Mouse (Mus musculus) lung, embryonic 14.5 days (tissue): ENCODE data around the gene Cdkl1. TPM values are rescaled to one million over a fixed set of nuclear protein-coding genes. Genes with fewer than 3 reads are reported as not detected.

ENCODE experiments used
- ATAC-seq: fragments of 200-750 bp; cut with Nextera tagmentation; 2 replicates; pipeline ENCODE4 v1.8.0; 2017; ENCODE audit warnings: mild to moderate bottlenecking, moderate TSS enrichment, moderate library complexity; ENCODE audit not compliant: insufficient read depth
- DNase-seq: peaks from one replicate; pipeline ENCODE4 v3.0.0-alpha.2; 2015
- H3K27ac ChIP-seq: fragments of 300-500 bp; sonication (generic); 2 replicates; pipeline ENCODE4 v1.5.1; 2014; ENCODE audit warnings: low read depth, mild to moderate bottlenecking, moderate library complexity
- H3K27me3 ChIP-seq: fragments of 300-500 bp; sonication (generic); 2 replicates; pipeline ENCODE4 v1.6.1; 2014; ENCODE audit warnings: low read length, control low read depth; ENCODE audit not compliant: insufficient read depth
- H3K36me3 ChIP-seq: fragments of 300-500 bp; sonication (generic); 2 replicates; pipeline ENCODE4 v1.6.1; 2014; ENCODE audit warnings: control low read depth; ENCODE audit not compliant: insufficient read depth
- H3K4me1 ChIP-seq: fragments of 300-500 bp; sonication (generic); 2 replicates; pipeline ENCODE4 v1.6.1; 2014; ENCODE audit warnings: antibody characterized with exemption, control low read depth; ENCODE audit not compliant: insufficient read depth
- H3K4me2 ChIP-seq: fragments of 300-500 bp; sonication (generic); 2 replicates; pipeline ENCODE4 v1.6.1; 2014; ENCODE audit warnings: mild to moderate bottlenecking
- H3K4me3 ChIP-seq: fragments of 300-500 bp; sonication (generic); 2 replicates; pipeline ENCODE4 v1.5.1; 2014; ENCODE audit warnings: low read depth, low read length
- H3K9ac ChIP-seq: fragments of 300-500 bp; sonication (generic); 2 replicates; pipeline ENCODE4 v1.6.1; 2014
- H3K9me3 ChIP-seq: fragments of 300-500 bp; sonication (generic); 2 replicates; pipeline ENCODE4 v1.6.1; 2016; ENCODE audit warnings: low read depth, low read length, control low read depth
- CTCF ChIP-seq: IDR thresholded peaks from 2 replicates; pipeline ENCODE4 v1.5.1; 2016; ENCODE audit warnings: antibody characterized with exemption, low read depth
- WGBS: fragments of 180-500 bp; shearing (Covaris S2); extraction: QIAGEN DNeasy Blood & Tissue Kit; methylation state at CpG from one replicate; pipeline ENCODE4 v1.1.7; 2014; 5-methylcytosine and 5-hydroxymethylcytosine counted together
- polyA plus RNA-seq: library from polyadenylated mRNA; unstranded; fragments of >200 nt; fragmentation: Nextera tagmentation; extraction: Ambion mirVana; gene quantifications from 2 replicates; pipeline ENCODE4 v1.2.1, GENCODE M21; 2014

The Cdkl1 gene
- 1.6 and 1.8 TPM in 2 replicates for polyA plus RNA-seq

DNA sequence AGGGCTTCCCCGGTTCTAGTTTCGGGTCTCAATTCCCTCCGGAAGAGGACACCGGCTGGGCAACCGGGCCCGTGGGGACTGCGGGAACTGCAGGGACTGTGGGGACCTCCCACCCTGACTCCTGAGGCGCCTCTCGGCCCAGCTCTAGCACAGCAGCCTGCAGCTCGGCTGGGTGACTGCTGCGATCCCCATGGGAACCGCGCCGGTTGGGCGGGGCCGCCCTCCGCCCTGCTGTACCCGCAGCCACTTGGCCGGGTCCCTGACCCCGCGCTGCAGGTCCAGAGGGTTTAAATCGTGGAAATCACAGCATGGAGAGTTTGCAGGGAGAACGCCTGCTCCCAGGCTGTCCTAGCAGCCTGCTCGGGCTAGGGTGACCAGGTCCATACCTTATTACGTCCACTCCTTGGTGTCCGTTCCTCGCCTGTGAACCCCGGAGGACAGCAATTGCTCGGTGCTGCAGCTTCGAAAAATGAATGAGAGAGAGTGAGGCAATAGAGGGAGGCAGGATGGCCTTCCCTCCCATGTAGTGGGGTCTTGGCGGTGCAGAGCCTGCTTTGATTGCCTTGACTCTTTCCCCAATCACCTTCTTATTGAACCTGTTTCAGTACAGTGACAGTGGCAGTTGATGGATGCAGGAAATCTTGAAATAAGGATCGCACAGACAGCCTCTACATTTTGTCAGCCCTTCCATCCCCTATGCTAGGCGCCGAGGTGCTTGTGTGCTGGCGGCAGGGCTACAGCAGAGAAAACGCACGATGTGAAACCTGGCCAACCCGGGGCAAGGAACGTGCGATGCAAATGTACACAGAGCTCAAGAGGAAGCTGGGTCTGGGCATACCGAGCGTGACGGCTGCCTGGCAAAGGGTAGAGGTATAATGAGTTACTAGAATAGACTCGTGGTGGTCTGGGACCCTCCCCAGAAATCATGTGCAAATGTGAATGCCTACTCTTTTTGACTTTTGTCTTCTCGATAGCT lies at the start of gene Cdkl1:
Gene Cdkl1 (minus strand): TSS at position 738 of the 976 bp plus-strand sequence.
- Histone ChIP-seq H3K9me3 (no peaks in the 10 kb centered on the region), H3K4me1 (peaks cover 6% of the 10 kb centered on the region; the same call in 1 of the 2 replicates), H3K4me2 (peak within 1 kb of the TSS; percentile 98), H3K27ac (no peak within 1 kb of the TSS), H3K27me3 (0 out of 2 replicates have a peak, but pooled peaks cover 3% of the 10 kb centered on the region), H3K9ac (peak within 1 kb of the TSS; percentile 58), H3K4me3 (peak within 1 kb of the TSS; percentile 52), H3K36me3 (no peaks in the 10 kb centered on the region)
- no peak for TF ChIP-seq CTCF
- 1% methylated on average over 45 of the region's 45 CpGs for WGBS
- DNase-seq (peak; percentile 70), ATAC-seq (peak; percentile 92)

DNA sequence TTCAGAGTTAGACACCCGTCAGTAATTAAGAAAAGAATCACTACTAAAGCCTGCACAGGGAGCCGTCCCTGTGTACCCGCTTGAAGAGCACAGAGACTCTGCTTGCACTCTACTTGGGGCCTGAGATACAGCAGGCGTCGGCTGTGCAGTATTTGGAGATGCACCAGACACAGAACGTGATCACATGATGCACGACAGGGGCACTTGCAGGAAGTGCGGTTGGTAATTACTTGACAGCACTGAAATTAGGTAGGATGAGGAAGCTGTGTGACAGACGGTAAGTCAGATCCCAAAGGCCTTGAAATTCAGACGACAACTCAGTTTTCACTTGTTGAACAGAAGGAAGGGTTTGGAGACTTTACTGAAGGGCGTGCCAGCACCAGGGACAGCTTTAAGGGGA lies 47.3 kb upstream of the Cdkl1 start:
- no peak for TF ChIP-seq CTCF
- no peak overlapping the region for H3K27ac ChIP-seq
- no peak for DNase-seq

DNA sequence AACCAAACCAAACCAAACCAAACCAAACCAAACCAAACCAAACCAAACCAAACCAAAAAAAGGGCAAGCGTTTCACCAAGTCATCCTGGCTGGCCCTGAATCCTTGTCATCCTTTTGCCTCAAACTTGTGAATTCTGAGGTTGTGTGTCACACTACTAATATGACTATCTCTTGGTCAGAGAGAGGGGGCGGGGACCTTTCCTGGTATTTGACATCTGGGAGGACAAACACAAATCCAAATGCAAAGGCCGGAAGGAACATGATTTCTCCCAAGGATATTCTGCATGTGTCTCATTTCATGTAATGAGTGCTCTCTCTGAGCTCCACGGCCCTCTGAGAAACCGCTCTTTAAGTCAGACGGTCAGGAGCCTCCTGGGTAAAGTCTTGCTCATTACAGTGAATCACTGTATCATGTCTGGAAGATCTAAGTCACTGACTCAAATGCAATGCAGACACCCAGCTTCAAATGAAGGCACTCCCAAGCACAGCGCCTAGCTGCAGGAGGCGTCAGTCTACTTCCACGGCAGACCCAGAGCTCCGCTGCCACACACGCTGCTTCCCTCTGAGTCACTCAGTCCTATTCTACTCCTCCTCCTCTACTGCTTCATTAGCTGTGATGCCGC lies 43.0 kb upstream of the Cdkl1 start:
- Histone ChIP-seq H3K4me1 (no peaks in the 10 kb centered on the region), H3K36me3 (peaks cover 70% of the 10 kb centered on the region), H3K27ac (no peak overlapping the region), H3K27me3 (no peaks in the 10 kb centered on the region), H3K9me3 (no peaks in the 10 kb centered on the region), H3K4me3 (no peak overlapping the region), H3K9ac (no peak overlapping the region), H3K4me2 (no peak overlapping the region)
- ATAC-seq (no peak), DNase-seq (no peak)
- WGBS: 89% methylated on average over 12 of the region's 12 CpGs
- no peak for TF ChIP-seq CTCF

More for the DNA sequence above, 47.3 kb upstream of the Cdkl1 start:
- ATAC-seq: no peak
- H3K27me3 ChIP-seq: no peaks in the 10 kb centered on the region
- no peaks in the 10 kb centered on the region for H3K4me1 ChIP-seq
- WGBS: 75% methylated on average over 11 of the region's 11 CpGs
- H3K9me3 ChIP-seq: no peaks in the 10 kb centered on the region
- H3K36me3 ChIP-seq: peaks cover 80% of the 10 kb centered on the region
- no peak overlapping the region for H3K4me2 ChIP-seq
- H3K4me3 ChIP-seq: no peak overlapping the region
- no peak overlapping the region for H3K9ac ChIP-seq

DNA sequence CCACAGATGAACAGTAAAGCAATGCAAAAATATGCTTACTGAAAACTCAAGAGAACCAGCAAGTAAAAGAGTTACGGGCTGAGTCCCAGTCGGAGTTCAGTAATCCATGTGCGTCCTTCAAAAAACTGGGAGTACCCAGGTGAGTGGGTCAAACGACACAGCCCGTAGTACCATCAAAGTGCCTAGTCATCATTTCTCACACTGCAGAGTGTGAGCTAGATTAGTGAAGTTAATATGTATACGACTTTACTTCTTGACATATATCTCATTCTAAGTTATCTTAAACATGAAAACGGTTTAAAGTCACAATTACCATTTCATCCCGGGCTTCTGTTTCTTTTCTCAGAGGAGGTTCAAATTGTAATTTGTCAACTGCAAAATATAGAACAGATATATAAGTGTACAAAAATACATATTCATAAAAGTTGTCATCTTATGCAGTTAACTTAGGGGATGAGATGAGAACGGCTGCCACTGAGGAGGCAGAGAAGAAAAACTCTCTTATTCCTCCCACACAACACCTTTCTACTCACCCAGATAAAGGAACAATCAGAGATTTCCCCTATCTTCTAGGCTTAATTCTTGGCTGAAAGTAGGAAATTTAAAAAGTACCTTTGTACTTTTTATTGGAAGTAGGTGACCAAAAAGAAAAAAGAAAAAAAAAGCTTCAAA lies 40.3 kb upstream of the Cdkl1 start:
- ATAC-seq (no peak), DNase-seq (no peak)
- no peaks in the 10 kb centered on the region for H3K27me3 ChIP-seq
- H3K4me1 ChIP-seq: no peaks in the 10 kb centered on the region
- H3K4me2 ChIP-seq: no peak overlapping the region
- no peak for TF ChIP-seq CTCF
- peaks cover 70% of the 10 kb centered on the region for H3K36me3 ChIP-seq
- H3K27ac ChIP-seq: no peak overlapping the region
- WGBS: 86% methylated on average over 9 of the region's 9 CpGs
- H3K9ac ChIP-seq: no peak overlapping the region
- H3K4me3 ChIP-seq: no peak overlapping the region
- no peaks in the 10 kb centered on the region for H3K9me3 ChIP-seq

DNA sequence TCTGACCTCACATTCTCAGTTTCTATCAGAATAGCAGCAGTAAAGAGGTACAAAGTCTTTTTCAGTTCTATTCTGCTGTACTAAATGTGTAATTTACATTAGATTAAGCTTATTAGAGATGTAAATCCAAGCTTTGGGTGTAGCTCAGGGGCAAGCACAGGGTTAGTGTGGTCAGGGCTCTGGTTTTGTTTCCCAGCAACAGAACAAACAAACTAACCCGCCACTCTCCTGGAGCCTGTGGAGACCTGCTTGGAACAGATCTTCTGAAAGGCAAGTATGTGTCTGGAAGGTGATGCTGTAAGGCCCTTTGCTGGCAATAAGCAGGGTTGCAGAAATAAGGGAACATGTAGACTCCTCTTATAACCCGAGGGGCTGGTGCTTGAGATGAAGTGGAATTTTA lies 37.1 kb upstream of the Cdkl1 start:
- H3K36me3 ChIP-seq: peaks cover 64% of the 10 kb centered on the region
- DNase-seq: no peak
- no peak for ATAC-seq

DNA sequence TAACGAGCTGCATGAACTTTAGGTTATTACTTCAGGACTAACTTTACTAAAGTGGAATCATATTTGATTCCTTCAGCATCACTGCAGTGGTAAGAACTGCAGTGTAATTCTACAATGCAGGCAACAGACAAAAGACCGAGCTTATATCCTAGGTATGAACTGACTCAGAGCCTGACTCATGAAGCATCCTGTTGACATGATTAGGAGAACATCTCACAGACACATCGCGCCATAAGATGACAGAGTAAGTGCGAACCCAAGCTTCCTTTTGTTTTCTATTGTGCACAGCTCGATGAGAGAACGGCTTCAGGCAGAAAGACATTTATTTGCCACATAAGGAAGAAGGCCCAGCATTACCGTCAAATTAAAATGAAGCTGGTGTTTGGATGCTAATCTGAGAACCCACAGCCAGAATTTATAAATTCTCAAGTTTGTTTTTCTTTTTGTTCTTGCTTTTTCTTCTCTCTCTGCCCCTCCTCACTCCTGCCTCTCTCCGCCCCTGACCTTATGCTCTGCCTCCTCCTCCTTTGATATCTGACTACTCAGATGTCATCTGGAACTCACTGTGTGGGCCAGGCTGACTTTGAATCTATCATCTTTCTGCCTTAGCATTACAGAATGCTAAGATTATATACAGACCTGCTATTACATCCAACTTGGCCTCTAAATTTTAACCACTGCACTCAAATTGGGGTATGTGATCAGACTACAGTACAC lies 34.0 kb upstream of the Cdkl1 start:
- ATAC-seq: no peak
- no peak for TF ChIP-seq CTCF
- H3K27me3 ChIP-seq: no peaks in the 10 kb centered on the region
- peaks cover 79% of the 10 kb centered on the region for H3K36me3 ChIP-seq
- DNase-seq: no peak
- no peak overlapping the region for H3K4me2 ChIP-seq
- H3K4me3 ChIP-seq: no peak overlapping the region
- no peaks in the 10 kb centered on the region for H3K4me1 ChIP-seq
- H3K27ac ChIP-seq: no peak overlapping the region
- 61% methylated on average over 9 of the region's 9 CpGs for WGBS
- H3K9ac ChIP-seq: no peak overlapping the region
- H3K9me3 ChIP-seq: no peaks in the 10 kb centered on the region

More for the DNA sequence above, 37.1 kb upstream of the Cdkl1 start:
- Histone ChIP-seq H3K4me3 (no peak overlapping the region), H3K9me3 (no peaks in the 10 kb centered on the region), H3K27ac (no peak overlapping the region), H3K4me2 (no peak overlapping the region), H3K27me3 (no peaks in the 10 kb centered on the region), H3K9ac (no peak overlapping the region), H3K4me1 (no peaks in the 10 kb centered on the region)
- TF ChIP-seq CTCF: no peak
- WGBS: 52% methylated on average over 2 of the region's 2 CpGs
